Mouse (Mus musculus) MEL (cell line): Measurements from ENCODE around the gene Macrod1. TPM values are rescaled to one million over a fixed set of nuclear protein-coding genes. Genes with fewer than 3 reads are reported as not detected.
A peak's percentile ranks its signal among the peaks of the same experiment; 100 is the strongest.

ENCODE experiments used
- DNase-seq: peaks from one replicate; pipeline ENCODE4 v3.0.0; 2011; ENCODE audit warnings: low read depth, low spot score
- H3K27ac ChIP-seq: 2 replicates; pipeline ENCODE4 v1.5.1; 2012; ENCODE audit warnings: low read depth, mild to moderate bottlenecking, control low read depth, low read length, moderate library complexity; ENCODE audit not compliant: control insufficient read depth
- H3K27me3 ChIP-seq, 2 experiments: fragments of 150-350 bp in 1 of 2; sonication (generic) in 1 of 2; 2 replicates each; pipeline ENCODE4 v1.6.1; 2012; ENCODE audit warnings: low read length in 2 of 2, mild to moderate bottlenecking in 2 of 2, improper control_type of control experiment in 1 of 2, moderate library complexity in 1 of 2; ENCODE audit not compliant: insufficient read depth in 2 of 2, control insufficient read depth in 1 of 2
- H3K36me3 ChIP-seq, 2 experiments: 2 replicates each; pipeline ENCODE4 v1.6.1; 2012 to 2014; ENCODE audit warnings: low read length in 2 of 2, improper control_type of control experiment in 1 of 2, inconsistent platforms in 1 of 2, mild to moderate bottlenecking in 1 of 2; ENCODE audit not compliant: insufficient read depth in 2 of 2, control insufficient read depth in 1 of 2
- H3K4me1 ChIP-seq, 2 experiments: fragments of 150-350 bp in 1 of 2; sonication (generic) in 1 of 2; 2 replicates each; pipeline ENCODE4 v1.6.1; 2012; ENCODE audit warnings: low read length in 2 of 2, improper control_type of control experiment in 1 of 2, mild to moderate bottlenecking in 1 of 2; ENCODE audit not compliant: insufficient read depth in 2 of 2, control insufficient read depth in 1 of 2
- H3K4me3 ChIP-seq, 2 experiments: fragments of 150-350 bp in 1 of 2; sonication (generic) in 1 of 2; 2 replicates each; pipeline ENCODE4 v1.5.1; 2012; ENCODE audit warnings: low read depth in 2 of 2, low read length in 2 of 2, mild to moderate bottlenecking in 2 of 2, moderate library complexity in 2 of 2, control low read depth in 1 of 2, improper control_type of control experiment in 1 of 2; ENCODE audit not compliant: control insufficient read depth in 1 of 2, insufficient read depth in 1 of 2
- H3K79me2 ChIP-seq: 2 replicates; pipeline ENCODE4 v1.6.1; 2012; ENCODE audit warnings: mild to moderate bottlenecking, low read length, moderate library complexity; ENCODE audit not compliant: control insufficient read depth, poor library complexity, insufficient read depth
- H3K9ac ChIP-seq: 2 replicates; pipeline ENCODE4 v1.6.1; 2012; ENCODE audit warnings: low read depth, mild to moderate bottlenecking, control low read depth, low read length, moderate library complexity; ENCODE audit not compliant: control insufficient read depth, poor library complexity, severe bottlenecking
- H3K9me3 ChIP-seq: fragments of 150-350 bp; sonication (generic); replicated peaks from 2 replicates; pipeline ENCODE4 v1.6.1; 2012; ENCODE audit warnings: mild to moderate bottlenecking, low read length, improper control_type of control experiment, moderate library complexity; ENCODE audit not compliant: insufficient read depth
- CHD1 ChIP-seq: IDR thresholded peaks from 2 replicates; pipeline ENCODE4 v1.6.1; 2012; ENCODE audit warnings: low read depth, mild to moderate bottlenecking, inconsistent platforms, low read length, improper control_type of control experiment
- CHD2 ChIP-seq: IDR thresholded peaks from 2 replicates; pipeline ENCODE4 v1.6.1; 2011; ENCODE audit warnings: low read length, improper control_type of control experiment
- CTCF ChIP-seq, 3 experiments: IDR thresholded peaks in 2 of 3; conservative IDR thresholded peaks in 1 of 3; 2 replicates each; pipeline ENCODE4 v1.5.1; 2011 to 2012; ENCODE audit warnings: low read length in 3 of 3, low read depth in 2 of 3, mild to moderate bottlenecking in 2 of 3, improper control_type of control experiment in 1 of 3, inconsistent platforms in 1 of 3, mixed read lengths in 1 of 3, moderate library complexity in 1 of 3; ENCODE audit not compliant: control insufficient read depth in 1 of 3, insufficient read depth in 1 of 3, poor library complexity in 1 of 3, severe bottlenecking in 1 of 3
- E2F4 ChIP-seq: IDR thresholded peaks from 2 replicates; pipeline ENCODE4 v1.6.1; 2011; ENCODE audit warnings: low read depth, low read length, improper control_type of control experiment, borderline replicate concordance
- GABPA ChIP-seq: IDR thresholded peaks from 2 replicates; pipeline ENCODE4 v1.6.1; 2012; ENCODE audit warnings: low read depth, mild to moderate bottlenecking, inconsistent platforms, low read length, improper control_type of control experiment, moderate library complexity
- GATA1 ChIP-seq: IDR thresholded peaks from 2 replicates; pipeline ENCODE4 v1.6.1; 2011; ENCODE audit warnings: low read depth, low read length, improper control_type of control experiment
- HCFC1 ChIP-seq: IDR thresholded peaks from 2 replicates; pipeline ENCODE4 v1.6.1; 2012; ENCODE audit warnings: low read depth, mild to moderate bottlenecking, inconsistent platforms, low read length, improper control_type of control experiment, moderate library complexity
- JUND ChIP-seq: IDR thresholded peaks from 2 replicates; pipeline ENCODE4 v1.6.1; 2011; ENCODE audit warnings: low read depth, mild to moderate bottlenecking, improper control_type of control experiment, low read length
- MAFK ChIP-seq: IDR thresholded peaks from 2 replicates; pipeline ENCODE4 v1.6.1; 2011; ENCODE audit warnings: low read depth, mild to moderate bottlenecking, low read length, improper control_type of control experiment, borderline replicate concordance
- NELFE ChIP-seq: IDR thresholded peaks from 2 replicates; pipeline ENCODE4 v1.6.1; 2011; ENCODE audit warnings: low read depth, low read length, improper control_type of control experiment
- NRF1 ChIP-seq: IDR thresholded peaks from 2 replicates; pipeline ENCODE4 v1.6.1; 2014; ENCODE audit warnings: low read depth, mild to moderate bottlenecking, inconsistent platforms, low read length, improper control_type of control experiment, moderate library complexity; ENCODE audit not compliant: poor library complexity, insufficient read depth, severe bottlenecking
- POLR2A ChIP-seq, 2 experiments: IDR thresholded peaks; 2 replicates each; pipeline ENCODE4 v1.6.1; 2011 to 2012; ENCODE audit warnings: low read length in 2 of 2, mild to moderate bottlenecking in 2 of 2, control low read depth in 1 of 2, improper control_type of control experiment in 1 of 2, low read depth in 1 of 2, moderate library complexity in 1 of 2; ENCODE audit not compliant: control insufficient read depth in 1 of 2, insufficient read depth in 1 of 2, poor library complexity in 1 of 2
- POLR2AphosphoS2 ChIP-seq: IDR thresholded peaks from 2 replicates; pipeline ENCODE4 v1.6.1; 2011; ENCODE audit warnings: low read length, improper control_type of control experiment
- POLR2AphosphoS5 ChIP-seq: IDR thresholded peaks from 2 replicates; pipeline ENCODE4 v1.6.1; 2012; ENCODE audit warnings: low read depth, borderline replicate concordance, mild to moderate bottlenecking, inconsistent platforms, low read length, moderate library complexity, mixed read lengths
- RAD21 ChIP-seq: IDR thresholded peaks from 2 replicates; pipeline ENCODE4 v1.6.1; 2011; ENCODE audit warnings: mild to moderate bottlenecking, low read depth, low read length, improper control_type of control experiment
- RCOR1 ChIP-seq: IDR thresholded peaks from 2 replicates; pipeline ENCODE4 v1.6.1; 2012; ENCODE audit warnings: low read depth, mild to moderate bottlenecking, inconsistent platforms, low read length, improper control_type of control experiment
- SIN3A ChIP-seq: IDR thresholded peaks from 2 replicates; pipeline ENCODE4 v1.6.1; 2012; ENCODE audit warnings: low read length, improper control_type of control experiment, inconsistent platforms
- SMC3 ChIP-seq: IDR thresholded peaks from 2 replicates; pipeline ENCODE4 v1.6.1; 2011; ENCODE audit warnings: low read depth, low read length, improper control_type of control experiment
- TAL1 ChIP-seq: IDR thresholded peaks from 2 replicates; pipeline ENCODE4 v1.6.1; 2012; ENCODE audit warnings: mild to moderate bottlenecking, inconsistent platforms, low read length, moderate library complexity, mixed read lengths
- TBP ChIP-seq: IDR thresholded peaks from 2 replicates; pipeline ENCODE4 v1.8.0; 2011; ENCODE audit warnings: low read depth, low read length, improper control_type of control experiment
- TCF12 ChIP-seq: IDR thresholded peaks from 2 replicates; pipeline ENCODE4 v1.6.1; 2014; ENCODE audit warnings: low read depth, mild to moderate bottlenecking, inconsistent platforms, low read length, improper control_type of control experiment, moderate library complexity
- UBTF ChIP-seq: IDR thresholded peaks from 2 replicates; pipeline ENCODE4 v1.6.1; 2012; ENCODE audit warnings: low read depth, mild to moderate bottlenecking, inconsistent platforms, low read length, improper control_type of control experiment, moderate library complexity, borderline replicate concordance; ENCODE audit not compliant: insufficient read depth
- ZC3H11A ChIP-seq: IDR thresholded peaks from 2 replicates; pipeline ENCODE4 v1.6.1; 2012; ENCODE audit warnings: low read depth, mild to moderate bottlenecking, inconsistent platforms, low read length, improper control_type of control experiment
- ZNF384 ChIP-seq: IDR thresholded peaks from 2 replicates; pipeline ENCODE4 v1.6.1; 2012; ENCODE audit warnings: low read depth, mild to moderate bottlenecking, inconsistent platforms, low read length, improper control_type of control experiment
- polyA plus RNA-seq, 2 experiments: library from polyadenylated mRNA; stranded (reverse) in 1 of 2; unstranded in 1 of 2; fragments of >175 nt in 1 of 2; fragments of >200 nt in 1 of 2; gene quantifications; 2 replicates each; pipeline versions ENCODE4 v1.2.1 to v1.2.4; 2012; ENCODE audit warnings: low replicate concordance in 2 of 2, low read depth in 1 of 2; ENCODE audit not compliant: insufficient read length in 2 of 2, insufficient read depth in 1 of 2, missing spikeins in 1 of 2
- total RNA-seq: library from RNA; depleted of rRNA; stranded (reverse); fragments of 300-350 nt; gene quantifications from 2 replicates; pipeline ENCODE4 v1.2.3, GENCODE M21; 2012

Macrod1 gene
- total and polyA plus RNA-seq, 3 experiments: 4.5 to 15.7 TPM; not detected in 1

- TF ChIP-seq E2F4 (no peak), NELFE (no peak), NRF1 (no peak), TAL1 (peak; percentile 92), CHD1 (no peak), POLR2AphosphoS2 (peak; percentile 27; the same call in 1 of the 2 replicates), GATA1 (peak; percentile 81), CHD2 (no peak), HCFC1 (no peak), MAFK (no peak), TBP (no peak), RCOR1 (no peak), GABPA (no peak), UBTF (no peak), JUND (no peak), POLR2AphosphoS5 (no peak)
Observed at GRCm38 (mm10) chr19:7067344-7068050, 10.9 kb downstream of the Macrod1 start (continued).

DNA sequence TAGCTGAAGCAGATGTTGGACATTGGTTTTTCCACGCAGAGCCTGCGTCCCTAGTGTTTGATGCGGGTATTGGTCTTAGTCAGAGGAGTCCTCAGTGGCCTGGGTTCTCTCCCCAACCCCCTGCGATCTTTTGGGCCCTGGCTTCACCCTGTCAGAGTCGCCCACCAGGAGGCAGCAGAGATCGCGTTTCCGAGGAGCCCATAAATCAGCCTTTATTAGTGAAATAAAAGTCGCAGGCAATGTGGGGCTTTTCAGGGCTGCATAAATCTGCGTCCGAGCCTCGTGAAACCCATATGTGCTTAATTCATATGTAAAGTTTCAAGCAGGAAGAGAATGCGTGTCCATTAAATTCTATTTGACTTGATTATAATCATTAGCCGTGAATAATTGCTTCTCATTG, 11.5 kb downstream of the Macrod1 start:
- no peaks in the 10 kb centered on the region for H3K79me2 ChIP-seq
- H3K36me3 ChIP-seq: peaks cover 0 to 5% of the 10 kb centered on the region in 2 experiments; a peak in 1 of 4 replicates
- H3K4me1 ChIP-seq: peaks cover 4 to 27% of the 10 kb centered on the region in 2 experiments; a peak in 3 of 4 replicates
- H3K4me3 ChIP-seq: peak overlapping the region; percentile 23 to 29; a peak in 3 of 4 replicates
- 0 out of 2 replicates have a peak, but pooled peaks have one; percentile 19 for TF ChIP-seq TCF12
- TF ChIP-seq CTCF (IDR thresholded peaks at IDR 0.05 in 2 of 3, conservative IDR thresholded peaks at IDR 0.05 in 1 of 3; ENCODE audit: control insufficient read depth in 1 of 3, insufficient read depth in 1 of 3, low read depth in 2 of 3, low read length in 3 of 3, poor library complexity in 1 of 3, severe bottlenecking in 1 of 3): peak; percentile 81 to 95 (median 94)
- TF ChIP-seq SIN3A: peak; percentile 56
- peak; percentile 49; the same call in 1 of the 2 replicates for TF ChIP-seq ZNF384
- TF ChIP-seq RAD21: peak; percentile 94
- TF ChIP-seq ZC3H11A: peak; percentile 91
- TF ChIP-seq POLR2A (IDR thresholded peaks at IDR 0.05; ENCODE audit: control insufficient read depth in 1 of 2, insufficient read depth in 1 of 2, low read depth in 1 of 2, low read length in 2 of 2, poor library complexity in 1 of 2): no peak
- no peak for TF ChIP-seq CHD2
- peak; percentile 93 for TF ChIP-seq SMC3
- no peak overlapping the region for H3K27ac ChIP-seq
- peak overlapping the region; percentile 39 for H3K9ac ChIP-seq
- DNase-seq: peak; percentile 80
- H3K9me3 ChIP-seq: no peaks in the 10 kb centered on the region
- H3K27me3 ChIP-seq: no peaks in the 10 kb centered on the region
